Mouse (Mus musculus) heart, postnatal 10 days (tissue): ENCODE measurements at regions not wholly inside any gene's neighbourhood (a gene's known extent, or its start where the extent isn't known, plus 50 kb on each side); places are given as distances from the start of the nearest gene placed in this dataset.

ENCODE experiments used
- DNase-seq, 2 experiments: peaks; one replicate each; pipeline ENCODE4 v3.0.0; 2021
- intact Hi-C: fragments of 180-260 bp; cut with DNase I; formaldehyde crosslinking; loops from one replicate; pipeline ENCODE4 v1.15.1; 2025

GRCm38 (mm10) chr10:91734691-91735090 lies 553.6 kb upstream of the Tmpo start:
- intact Hi-C loops: no loop called here

GRCm38 (mm10) chr10:91732007-91732589 lies 551.0 kb upstream of the Tmpo start:
- intact Hi-C loops: no loop called here
- DNase-seq: no peak

More at GRCm38 (mm10) chr10:91734691-91735090, 553.6 kb upstream of the Tmpo start:
- DNase-seq: peak in 1 of 2 experiments; percentile 2

- intact Hi-C loops: no loop called here
- no peak for DNase-seq
Measured at GRCm38 (mm10) chr10:91730062-91730461, 548.9 kb upstream of the Tmpo start.

- no peak for DNase-seq
- intact Hi-C loops: no loop called here
Measured at GRCm38 (mm10) chr10:91719561-91720371, 538.7 kb upstream of the Tmpo start.

GRCm38 (mm10) chr10:91716604-91717003 lies 535.5 kb upstream of the Tmpo start:
- intact Hi-C loops: no loop called here
- no peak for DNase-seq

GRCm38 (mm10) chr10:91714648-91715047 lies 533.5 kb upstream of the Tmpo start:
- intact Hi-C loops: no loop called here
- DNase-seq: no peak

- DNase-seq: no peak
- intact Hi-C loops: no loop called here
Measured at GRCm38 (mm10) chr10:91713529-91713928, 532.4 kb upstream of the Tmpo start.

GRCm38 (mm10) chr10:91706816-91707215 lies 525.7 kb upstream of the Tmpo start:
- no peak for DNase-seq
- intact Hi-C loops: no loop called here

- intact Hi-C loops: no loop called here
- DNase-seq: no peak
Measured at GRCm38 (mm10) chr10:91704751-91705150, 523.6 kb upstream of the Tmpo start.

- intact Hi-C loops: no loop called here
- no peak for DNase-seq
Measured at GRCm38 (mm10) chr10:91701822-91702221, 520.7 kb upstream of the Tmpo start.

- no peak for DNase-seq
- intact Hi-C loops: no loop called here
Measured at GRCm38 (mm10) chr10:91686082-91686618, 505.0 kb upstream of the Tmpo start.

GRCm38 (mm10) chr10:91685164-91686027 lies 504.3 kb upstream of the Tmpo start:
- no peak for DNase-seq
- intact Hi-C loops: no loop called here

- no peak for DNase-seq
- intact Hi-C loops: no loop called here
Measured at GRCm38 (mm10) chr10:91679641-91680040, 498.5 kb upstream of the Tmpo start.

GRCm38 (mm10) chr10:91637911-91638310 lies 456.8 kb upstream of the Tmpo start:
- intact Hi-C loops: no loop called here
- DNase-seq: no peak

- intact Hi-C loops: no loop called here
- DNase-seq: no peak
Measured at GRCm38 (mm10) chr10:91628672-91629071, 447.6 kb upstream of the Tmpo start.

- no peak for DNase-seq
- intact Hi-C loops: no loop called here
Measured at GRCm38 (mm10) chr10:91622281-91622680, 441.2 kb upstream of the Tmpo start.

GRCm38 (mm10) chr10:91613794-91614479 lies 432.8 kb upstream of the Tmpo start:
- intact Hi-C loops: no loop called here
- peak in 1 of 2 experiments; percentile 4 for DNase-seq

- DNase-seq: no peak
- intact Hi-C loops: no loop called here
Measured at GRCm38 (mm10) chr10:91612052-91612451, 430.9 kb upstream of the Tmpo start.

- intact Hi-C loops: no loop called here
- DNase-seq: no peak
Measured at GRCm38 (mm10) chr10:91594891-91595290, 413.8 kb upstream of the Tmpo start.

GRCm38 (mm10) chr10:91593378-91593777 lies 412.3 kb upstream of the Tmpo start:
- intact Hi-C loops: no loop called here
- no peak for DNase-seq

GRCm38 (mm10) chr10:91591845-91592244 lies 410.7 kb upstream of the Tmpo start:
- intact Hi-C loops: no loop called here
- DNase-seq: no peak
